Mouse (Mus musculus) erythroblast, adult 5-6 weeks (primary cell): Measurements from ENCODE around the gene G6pdx. TPM values are rescaled to one million over a fixed set of nuclear protein-coding genes. Genes with fewer than 3 reads are reported as not detected.

Experiments used
- total RNA-seq, 2 experiments: library from RNA; stranded (forward) in 1 of 2; stranded (reverse) in 1 of 2; fragments of 150-400 nt in 1 of 2; fragments of 200-764, 138-1000 nt in 1 of 2; gene quantifications; 2 replicates each; pipeline versions ENCODE4 v1.2.3 to v1.2.4; 2015 to 2017; ENCODE audit warnings: low replicate concordance in 2 of 2

Gene G6pdx
- total RNA-seq, 2 experiments from 2014 or later = 58.4 to 89.3 TPM

Other genes starting within 250 kb of the G6pdx start
- gene Flna, start 179.4 kb downstream of the G6pdx start, total RNA-seq (2015; ENCODE audit: low replicate concordance) = 103 and 133 TPM in 2 replicates
- 189 and 215 TPM in 2 replicates for gene Flna, start 179.4 kb downstream of the G6pdx start, total RNA-seq (2017; ENCODE audit: low replicate concordance)
- gene Emd, start 174.5 kb downstream of the G6pdx start, total RNA-seq (2015; ENCODE audit: low replicate concordance) = 26.3 and 29.0 TPM in 2 replicates
- gene Emd, start 174.5 kb downstream of the G6pdx start, total RNA-seq (2017; ENCODE audit: low replicate concordance) = 5.7 and 25.5 TPM in 2 replicates
- 743 and 770 TPM in 2 replicates for gene Rpl10, start 158.4 kb downstream of the G6pdx start, total RNA-seq (2015; ENCODE audit: low replicate concordance)
- gene Rpl10, start 158.4 kb downstream of the G6pdx start, total RNA-seq (2017; ENCODE audit: low replicate concordance) = 310 and 397 TPM in 2 replicates
- 11.5 and 29.0 TPM in 2 replicates for gene Taz, start 147.3 kb downstream of the G6pdx start, total RNA-seq (2015; ENCODE audit: low replicate concordance)
- gene Taz, start 147.3 kb downstream of the G6pdx start, total RNA-seq (2017; ENCODE audit: low replicate concordance) = 7.2 and 24.5 TPM in 2 replicates
- 27.9 and 29.0 TPM in 2 replicates for gene Dnase1l1, start 146.9 kb downstream of the G6pdx start, total RNA-seq (2015; ENCODE audit: low replicate concordance)
- gene Dnase1l1, start 146.9 kb downstream of the G6pdx start, total RNA-seq (2017; ENCODE audit: low replicate concordance) = 17.3 and 29.3 TPM in 2 replicates
- gene Atp6ap1, start 132.1 kb downstream of the G6pdx start, total RNA-seq (2015; ENCODE audit: low replicate concordance) = 144 and 155 TPM in 2 replicates
- 143 and 265 TPM in 2 replicates for gene Atp6ap1, start 132.1 kb downstream of the G6pdx start, total RNA-seq (2017; ENCODE audit: low replicate concordance)
- gene Gdi1, start 124.2 kb downstream of the G6pdx start, total RNA-seq (2015; ENCODE audit: low replicate concordance) = 139 and 145 TPM in 2 replicates
- 60.1 and 128 TPM in 2 replicates for gene Gdi1, start 124.2 kb downstream of the G6pdx start, total RNA-seq (2017; ENCODE audit: low replicate concordance)
- gene Fam50a, start 116.2 kb downstream of the G6pdx start, total RNA-seq (2015; ENCODE audit: low replicate concordance) = 16.9 and 18.8 TPM in 2 replicates
- gene Fam50a, start 116.2 kb downstream of the G6pdx start, total RNA-seq (2017; ENCODE audit: low replicate concordance) = 6.1 and 36.1 TPM in 2 replicates
- 0.42 TPM in 1 of 2 replicates, not detected in the other for gene Plxna3, start 100.1 kb downstream of the G6pdx start, total RNA-seq (2015; ENCODE audit: low replicate concordance)
- 0.34 and 2.6 TPM in 2 replicates for gene Plxna3, start 100.1 kb downstream of the G6pdx start, total RNA-seq (2017; ENCODE audit: low replicate concordance)
- 4.2 and 10.9 TPM in 2 replicates for gene Lage3, start 75.6 kb downstream of the G6pdx start, total RNA-seq (2015; ENCODE audit: low replicate concordance)
- 2.4 and 10.9 TPM in 2 replicates for gene Lage3, start 75.6 kb downstream of the G6pdx start, total RNA-seq (2017; ENCODE audit: low replicate concordance)
- 4.0 and 15.0 TPM in 2 replicates for gene Ubl4a, start 56.0 kb downstream of the G6pdx start, total RNA-seq (2015; ENCODE audit: low replicate concordance)
- 3.4 and 6.7 TPM in 2 replicates for gene Ubl4a, start 56.0 kb downstream of the G6pdx start, total RNA-seq (2017; ENCODE audit: low replicate concordance)
- gene Slc10a3, start 55.8 kb downstream of the G6pdx start, total RNA-seq (2015; ENCODE audit: low replicate concordance) = 1.9 and 2.1 TPM in 2 replicates
- 1.8 and 3.0 TPM in 2 replicates for gene Slc10a3, start 55.8 kb downstream of the G6pdx start, total RNA-seq (2017; ENCODE audit: low replicate concordance)
- 3.7 and 9.4 TPM in 2 replicates for gene Fam3a, start 35.9 kb downstream of the G6pdx start, total RNA-seq (2015; ENCODE audit: low replicate concordance)
- gene Fam3a, start 35.9 kb downstream of the G6pdx start, total RNA-seq (2017; ENCODE audit: low replicate concordance) = 4.0 and 8.8 TPM in 2 replicates
- gene Ikbkg, start 35.9 kb downstream of the G6pdx start, total RNA-seq (2015; ENCODE audit: low replicate concordance) = 5.2 and 14.0 TPM in 2 replicates
- gene Ikbkg, start 35.9 kb downstream of the G6pdx start, total RNA-seq (2017; ENCODE audit: low replicate concordance) = 19.8 and 36.4 TPM in 2 replicates
- not detected in 2 replicates for gene Gm6880, start 52.2 kb upstream of the G6pdx start, total RNA-seq (2015; ENCODE audit: low replicate concordance)
- gene Gm6880, start 52.2 kb upstream of the G6pdx start, total RNA-seq (2017; ENCODE audit: low replicate concordance) = not detected in 2 replicates
- not detected in 2 replicates for gene Olfr1326-ps1, start 145.7 kb upstream of the G6pdx start, total RNA-seq (2015; ENCODE audit: low replicate concordance)
- not detected in 2 replicates for gene Olfr1326-ps1, start 145.7 kb upstream of the G6pdx start, total RNA-seq (2017; ENCODE audit: low replicate concordance)
- not detected in 2 replicates for gene Olfr1325, start 163.5 kb upstream of the G6pdx start, total RNA-seq (2015; ENCODE audit: low replicate concordance)
- not detected in 2 replicates for gene Olfr1325, start 163.5 kb upstream of the G6pdx start, total RNA-seq (2017; ENCODE audit: low replicate concordance)
- not detected in 2 replicates for gene Gm5640, start 216.4 kb upstream of the G6pdx start, total RNA-seq (2015; ENCODE audit: low replicate concordance)
- gene Gm5640, start 216.4 kb upstream of the G6pdx start, total RNA-seq (2017; ENCODE audit: low replicate concordance) = not detected in 2 replicates